Mouse (Mus musculus): ENCODE measurements around the gene Xbp1. TPM values are rescaled to one million over a fixed set of nuclear protein-coding genes. Genes with fewer than 3 reads are reported as not detected.

Gene Xbp1
- total and polyA plus RNA-seq, 3 experiments: 111 to 133 (median 131) TPM

- H3K4me1 ChIP-seq (ENCODE audit: control insufficient read depth in 1 of 2, insufficient read depth in 2 of 2): peaks cover 11 to 43% of the 10 kb centered on the region in 2 experiments
- peaks cover 3 to 15% of the 10 kb centered on the region in 2 experiments for H3K36me3 ChIP-seq (replicated peaks in 1 of 2; ENCODE audit: control insufficient read depth in 1 of 2, insufficient read depth in 1 of 2, low read length in 1 of 2)
- peak; percentile 46 for DNase-seq (ENCODE audit: extremely low read depth)
- peaks cover 9% of the 10 kb centered on the region for H3K9me3 ChIP-seq (replicated peaks; ENCODE audit: low read length)
- no peaks in the 10 kb centered on the region for H3K79me2 ChIP-seq (replicated peaks; ENCODE audit: control insufficient read depth, extremely low read depth, insufficient read depth, poor library complexity, severe bottlenecking)
- 0 out of 2 replicates have a peak overlapping the region, but pooled peaks have one; percentile 0 for H3K4me2 ChIP-seq (ENCODE audit: insufficient read depth, low read depth, poor library complexity, severe bottlenecking)
- no peak overlapping the region for H3K27ac ChIP-seq (ENCODE audit: insufficient read depth, low read depth)
- no peaks in the 10 kb centered on the region for H3K27me3 ChIP-seq (replicated peaks)
- no peak for TF ChIP-seq HCFC1 (IDR thresholded peaks at IDR 0.05; ENCODE audit: low read depth, low read length)
- TF ChIP-seq POLR2A (IDR thresholded peaks at IDR 0.05; ENCODE audit: low read depth, low read length): no peak
- TF ChIP-seq MAX (IDR thresholded peaks at IDR 0.05; ENCODE audit: low read length): peak; percentile 71
- TF ChIP-seq MEF2A (IDR thresholded peaks at IDR 0.05; ENCODE audit: borderline replicate concordance, low read depth, low read length): no peak; the same call in 1 of the 2 replicates
- TF ChIP-seq CHD2 (IDR thresholded peaks at IDR 0.05; ENCODE audit: low read length): no peak
- TF ChIP-seq JUN (IDR thresholded peaks at IDR 0.05; ENCODE audit: insufficient read depth, low read depth, low read length): no peak
- peak; percentile 51 for TF ChIP-seq USF2 (conservative IDR thresholded peaks at IDR 0.05; ENCODE audit: low read depth, low read length)
- TF ChIP-seq NELFE (IDR thresholded peaks at IDR 0.05; ENCODE audit: low read depth, low read length): no peak
- peak; percentile 89 for TF ChIP-seq ZNF384 (IDR thresholded peaks at IDR 0.05; ENCODE audit: low read depth, low read length)
- TF ChIP-seq KAT2A (IDR thresholded peaks at IDR 0.05; ENCODE audit: insufficient replicate concordance, low read length): 0 out of 2 replicates have a peak, but pooled peaks have one; percentile 35
- no peak for TF ChIP-seq ZMIZ1 (IDR thresholded peaks at IDR 0.05; ENCODE audit: low read depth, low read length)
- no peak for TF ChIP-seq NRF1 (IDR thresholded peaks at IDR 0.05; ENCODE audit: low read depth, low read length)
- TF ChIP-seq EP300 (IDR thresholded peaks at IDR 0.05; ENCODE audit: low read length): peak; percentile 71
- peak; percentile 69 for TF ChIP-seq USF1 (IDR thresholded peaks at IDR 0.05; ENCODE audit: low read depth, low read length)
- TF ChIP-seq MAFK (IDR thresholded peaks at IDR 0.05; ENCODE audit: insufficient replicate concordance, low read length): no peak
- no peak for TF ChIP-seq UBTF (IDR thresholded peaks at IDR 0.05; ENCODE audit: low read depth, low read length)
- no peak for TF ChIP-seq IRF4 (IDR thresholded peaks at IDR 0.05; ENCODE audit: low read depth, low read length)
- no peak for TF ChIP-seq SMC3 (IDR thresholded peaks at IDR 0.05; ENCODE audit: low read depth, low read length)
- peak; percentile 55; the same call in 1 of the 2 replicates for TF ChIP-seq MXI1 (IDR thresholded peaks at IDR 0.05; ENCODE audit: low read depth, low read length)
- TF ChIP-seq GABPA (IDR thresholded peaks at IDR 0.05; ENCODE audit: insufficient replicate concordance, low read depth, low read length): no peak
- peak; percentile 65 for TF ChIP-seq BHLHE40 (IDR thresholded peaks at IDR 0.05; ENCODE audit: low read depth, low read length)
- peak; percentile 76 for TF ChIP-seq TCF12 (IDR thresholded peaks at IDR 0.05; ENCODE audit: low read depth, low read length)
- TF ChIP-seq RCOR1 (conservative IDR thresholded peaks at IDR 0.05; ENCODE audit: low read depth, low read length): no peak
- no peak for TF ChIP-seq ETS1 (conservative IDR thresholded peaks at IDR 0.05; ENCODE audit: low read depth, low read length)
- TF ChIP-seq JUND (conservative IDR thresholded peaks at IDR 0.05; ENCODE audit: low read depth, low read length): no peak
- TF ChIP-seq MYC (IDR thresholded peaks at IDR 0.05; ENCODE audit: low read depth, low read length): 0 out of 2 replicates have a peak, but pooled peaks have one; percentile 59
- no peak overlapping the region for H3K4me3 ChIP-seq (replicated peaks in 1 of 3; ENCODE audit: low read depth in 2 of 3, low read length in 2 of 3, poor library complexity in 1 of 3)
- dilution Hi-C loops (cut with MboI; ENCODE audit: extremely low pct_ligation_motif_present, extremely low pct_unique_long_range_greater_than_20kb, low sequenced_read_pairs): no loop called here
- no peak overlapping the region for H3K9ac ChIP-seq (ENCODE audit: insufficient read depth, low read depth)
- in situ Hi-C loops (cut with MboI; ENCODE audit: low pct_ligation_motif_present, low pct_unique_long_range_greater_than_20kb, low sequenced_read_pairs): no loop called here
These were observed 19.3 kb upstream of the Xbp1 start for GRCm38 (mm10) chr11:5500903-5501741.
